Mouse (Mus musculus) stomach, embryonic 14.5 days (tissue): ENCODE results near the gene Serpina9. TPM values are rescaled to one million over a fixed set of nuclear protein-coding genes. Genes with fewer than 3 reads are reported as not detected.

ENCODE experiments used
- ATAC-seq: fragments of 200-750 bp; cut with Nextera tagmentation; 2 replicates; pipeline ENCODE4 v1.8.0; 2017; ENCODE audit warnings: low read depth, moderate TSS enrichment; ENCODE audit not compliant: insufficient number of reproducible peaks, insufficient read depth, low FRiP score
- H3K27ac ChIP-seq: fragments of 300-500 bp; sonication (generic); 2 replicates; pipeline ENCODE4 v1.5.1; 2014; ENCODE audit warnings: mild to moderate bottlenecking, low read length, moderate library complexity, mixed read lengths
- H3K27me3 ChIP-seq: fragments of 300-500 bp; sonication (generic); 2 replicates; pipeline ENCODE4 v1.6.1; 2014; ENCODE audit warnings: low read length, control low read depth, mixed read lengths; ENCODE audit not compliant: control insufficient read depth, insufficient read depth
- H3K36me3 ChIP-seq: fragments of 300-500 bp; sonication (generic); 2 replicates; pipeline ENCODE4 v1.6.1; 2014; ENCODE audit warnings: mild to moderate bottlenecking, control low read depth, low read length, moderate library complexity, mixed read lengths; ENCODE audit not compliant: control insufficient read depth, insufficient read depth
- H3K4me1 ChIP-seq: fragments of 300-500 bp; sonication (generic); 2 replicates; pipeline ENCODE4 v1.6.1; 2014; ENCODE audit warnings: low read length, control low read depth, mixed read lengths; ENCODE audit not compliant: control insufficient read depth, insufficient read depth
- H3K4me2 ChIP-seq: fragments of 300-500 bp; sonication (generic); replicated peaks from 2 replicates; pipeline ENCODE4 v1.6.1; 2014; ENCODE audit warnings: low read depth, low read length, control low read depth
- H3K4me3 ChIP-seq: fragments of 300-500 bp; sonication (generic); 2 replicates; pipeline ENCODE4 v1.5.1; 2014; ENCODE audit warnings: low read depth, low read length, control low read depth
- H3K9ac ChIP-seq: fragments of 300-500 bp; sonication (generic); replicated peaks from 2 replicates; pipeline ENCODE4 v1.6.1; 2014; ENCODE audit warnings: low read depth, mild to moderate bottlenecking, control low read depth, low read length, moderate library complexity, mixed read lengths
- H3K9me3 ChIP-seq: fragments of 300-500 bp; sonication (generic); 2 replicates; pipeline ENCODE4 v1.6.1; 2016; ENCODE audit warnings: low read depth, low read length, control low read depth; ENCODE audit not compliant: control insufficient read depth
- WGBS: fragments of 180-500 bp; shearing (Covaris S2); extraction: QIAGEN DNeasy Blood & Tissue Kit; methylation state at CpG from one replicate; pipeline ENCODE4 v1.1.7; 2014; 5-methylcytosine and 5-hydroxymethylcytosine counted together
- polyA plus RNA-seq: library from polyadenylated mRNA; unstranded; fragments of >200 nt; fragmentation: Nextera tagmentation; extraction: Ambion mirVana; gene quantifications from 2 replicates; pipeline ENCODE4 v1.2.1, GENCODE M21; 2014

Gene Serpina9
- polyA plus RNA-seq, 1 experiment from 2014 or later, result not detected

- Histone ChIP-seq H3K27ac (no peak overlapping the region), H3K9ac (no peak overlapping the region), H3K36me3 (no peaks in the 10 kb centered on the region), H3K27me3 (no peaks in the 10 kb centered on the region), H3K4me1 (no peaks in the 10 kb centered on the region), H3K4me2 (no peak overlapping the region), H3K4me3 (no peak overlapping the region), H3K9me3 (no peaks in the 10 kb centered on the region)
- ATAC-seq, result no peak
- 64% methylated on average over 5 of the region's 5 CpGs for WGBS
These were observed 27.7 kb downstream of the Serpina9 start for GRCm38 (mm10) chr12:103985868-103986267.

GRCm38 (mm10) chr12:103984935-103985334 is 28.6 kb downstream of the Serpina9 start:
- Histone ChIP-seq H3K4me2 (no peak overlapping the region), H3K4me3 (no peak overlapping the region), H3K27me3 (no peaks in the 10 kb centered on the region), H3K27ac (no peak overlapping the region), H3K36me3 (no peaks in the 10 kb centered on the region), H3K4me1 (no peaks in the 10 kb centered on the region), H3K9me3 (no peaks in the 10 kb centered on the region), H3K9ac (no peak overlapping the region)
- no peak for ATAC-seq
- 60% methylated on average over 4 of the region's 4 CpGs for WGBS

- ATAC-seq, result no peak
- H3K9ac ChIP-seq, result no peak overlapping the region
- H3K27ac ChIP-seq, result no peak overlapping the region
- no peaks in the 10 kb centered on the region for H3K4me1 ChIP-seq
- whole genome bisulfite sequencing, result 50% methylated on average over 7 of the region's 7 CpGs
- H3K36me3 ChIP-seq, result no peaks in the 10 kb centered on the region
- no peak overlapping the region for H3K4me3 ChIP-seq
- no peaks in the 10 kb centered on the region for H3K27me3 ChIP-seq
- no peaks in the 10 kb centered on the region for H3K9me3 ChIP-seq
- H3K4me2 ChIP-seq, result no peak overlapping the region
These were observed 31.8 kb downstream of the Serpina9 start for GRCm38 (mm10) chr12:103981646-103982360.

GRCm38 (mm10) chr12:103978294-103978693 is 35.3 kb downstream of the Serpina9 start:
- H3K9me3 ChIP-seq, result no peaks in the 10 kb centered on the region
- 82% methylated on average over 10 of the region's 10 CpGs for WGBS
- H3K36me3 ChIP-seq, result no peaks in the 10 kb centered on the region
- H3K4me1 ChIP-seq, result no peaks in the 10 kb centered on the region
- H3K4me3 ChIP-seq, result no peak overlapping the region
- H3K4me2 ChIP-seq, result no peak overlapping the region
- no peaks in the 10 kb centered on the region for H3K27me3 ChIP-seq
- no peak overlapping the region for H3K9ac ChIP-seq
- H3K27ac ChIP-seq, result no peak overlapping the region
- no peak for ATAC-seq

- H3K27ac ChIP-seq, result no peak overlapping the region
- no peaks in the 10 kb centered on the region for H3K4me1 ChIP-seq
- H3K9ac ChIP-seq, result no peak overlapping the region
- H3K4me3 ChIP-seq, result no peak overlapping the region
- H3K27me3 ChIP-seq, result no peaks in the 10 kb centered on the region
- H3K36me3 ChIP-seq, result no peaks in the 10 kb centered on the region
- H3K4me2 ChIP-seq, result no peak overlapping the region
- H3K9me3 ChIP-seq, result no peaks in the 10 kb centered on the region
- WGBS, result 38% methylated on average over 5 of the region's 5 CpGs
- no peak for ATAC-seq
These were observed 35.7 kb downstream of the Serpina9 start for GRCm38 (mm10) chr12:103977846-103978245.

GRCm38 (mm10) chr12:103977060-103977459 is 36.5 kb downstream of the Serpina9 start:
- H3K27ac ChIP-seq, result no peak overlapping the region
- H3K27me3 ChIP-seq, result no peaks in the 10 kb centered on the region
- H3K9me3 ChIP-seq, result no peaks in the 10 kb centered on the region
- no peak overlapping the region for H3K4me3 ChIP-seq
- no peaks in the 10 kb centered on the region for H3K36me3 ChIP-seq
- H3K9ac ChIP-seq, result no peak overlapping the region
- WGBS, result 67% methylated on average over 3 of the region's 3 CpGs
- H3K4me1 ChIP-seq, result no peaks in the 10 kb centered on the region
- H3K4me2 ChIP-seq, result no peak overlapping the region
- no peak for ATAC-seq

- Histone ChIP-seq H3K36me3 (no peaks in the 10 kb centered on the region), H3K27ac (no peak overlapping the region), H3K9me3 (no peaks in the 10 kb centered on the region), H3K27me3 (no peaks in the 10 kb centered on the region), H3K9ac (no peak overlapping the region), H3K4me2 (no peak overlapping the region), H3K4me3 (no peak overlapping the region), H3K4me1 (no peaks in the 10 kb centered on the region)
- WGBS, result 89% methylated on average over 4 of the region's 4 CpGs
- ATAC-seq, result no peak
These were observed 42.5 kb downstream of the Serpina9 start for GRCm38 (mm10) chr12:103971080-103971479.

GRCm38 (mm10) chr12:103969577-103970116 is 43.9 kb downstream of the Serpina9 start:
- Histone ChIP-seq H3K9me3 (no peaks in the 10 kb centered on the region), H3K36me3 (no peaks in the 10 kb centered on the region), H3K9ac (no peak overlapping the region), H3K27me3 (no peaks in the 10 kb centered on the region), H3K4me2 (no peak overlapping the region), H3K4me3 (no peak overlapping the region), H3K4me1 (no peaks in the 10 kb centered on the region), H3K27ac (no peak overlapping the region)
- ATAC-seq, result no peak
- WGBS, result 89% methylated on average over 9 of the region's 9 CpGs

- ATAC-seq, result no peak
- H3K4me2 ChIP-seq, result no peak overlapping the region
- WGBS, result 67% methylated on average over 3 of the region's 3 CpGs
- H3K9ac ChIP-seq, result no peak overlapping the region
- H3K4me1 ChIP-seq, result no peaks in the 10 kb centered on the region
- H3K4me3 ChIP-seq, result no peak overlapping the region
- H3K9me3 ChIP-seq, result no peaks in the 10 kb centered on the region
- H3K36me3 ChIP-seq, result no peaks in the 10 kb centered on the region
- H3K27ac ChIP-seq, result no peak overlapping the region
- no peaks in the 10 kb centered on the region for H3K27me3 ChIP-seq
These were observed 46.8 kb downstream of the Serpina9 start for GRCm38 (mm10) chr12:103966761-103967160.
